19 mouse cellular contexts compared by ENCODE assay signal in the genomic region with DNA sequence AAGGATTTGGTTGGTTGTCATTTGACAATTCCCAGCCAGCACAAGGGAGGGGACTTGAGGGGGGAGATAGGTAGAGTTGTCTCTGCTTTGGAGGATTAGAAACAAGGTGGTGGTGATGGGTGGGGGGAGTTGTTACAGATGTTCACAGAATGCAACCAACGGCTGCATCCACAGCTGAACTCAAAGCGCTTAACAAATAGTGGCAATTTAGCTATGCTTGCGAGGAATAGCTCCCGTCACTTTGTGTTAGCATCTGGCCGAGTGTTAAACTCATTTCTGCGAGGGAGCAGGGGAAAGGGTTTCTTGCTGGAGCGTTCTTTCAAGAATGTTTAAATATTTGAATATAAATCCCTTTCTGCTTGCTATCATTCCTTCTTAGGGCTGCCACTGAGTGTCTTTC.
"Had no signal": no experiment of that assay in that cellular context is flagged by ENCODE, and none has a peak within 500 bp of the region (broad histone marks: within the 10 kb centered on the region; RNA-seq: fewer than 3 reads in every experiment).

No protein-coding gene starts in this region.

- H3K4me3 ChIP-seq: limb, embryonic 15.5 days; midbrain, embryonic 13.5 days; stomach, embryonic 15.5 days had no signal

- H3K9ac ChIP-seq: limb, embryonic 15.5 days; liver, embryonic 14.5 days; liver, postnatal 0 days; lung, embryonic 14.5 days; midbrain, embryonic 13.5 days; stomach, embryonic 15.5 days had no signal

- H3K27ac ChIP-seq: limb, embryonic 15.5 days; liver, embryonic 14.5 days; macrophage; midbrain, embryonic 13.5 days; stomach, embryonic 15.5 days had no signal

- H3K27me3 ChIP-seq: stomach, embryonic 15.5 days had no signal

- H3K9me3 ChIP-seq: limb, embryonic 15.5 days; midbrain, embryonic 13.5 days; stomach, embryonic 15.5 days had no signal

- H3K36me3 ChIP-seq: limb, embryonic 15.5 days; midbrain, embryonic 13.5 days; stomach, embryonic 15.5 days had no signal

- DNase-seq: kidney, adult 18-20 months; kidney, adult 9 months; kidney, postnatal 14 days; kidney, postnatal 4 days; left cerebral cortex, postnatal 4 days; liver, postnatal 0 days; lung, embryonic 14.5 days; right cerebral cortex, postnatal 25 days; spleen, adult 18-20 months; thymus, adult 18-20 months; thymus, postnatal 4 days had no signal

- ATAC-seq: intestine, embryonic 16.5 days; liver, postnatal 0 days; lung, postnatal 0 days had no signal

- H3K4me2 ChIP-seq: limb, embryonic 15.5 days; liver, embryonic 11.5 days; lung, embryonic 14.5 days; midbrain, embryonic 13.5 days; stomach, embryonic 15.5 days had no signal
